Mouse (Mus musculus) cerebellum, adult 11 months (tissue): ENCODE results near the gene Uck2.

Experiments
- DNase-seq: peaks from one replicate; pipeline ENCODE4 v3.0.0; 2022

Uck2 gene

GRCm38 (mm10) chr1:167283441-167284257, 1.5 kb downstream of the Uck2 start:
- DNase-seq = peak; percentile 40

- no peak for DNase-seq
Measured at GRCm38 (mm10) chr1:167282768-167283167, 2.4 kb downstream of the Uck2 start.

- DNase-seq = no peak
Measured at GRCm38 (mm10) chr1:167282112-167282511, 3.0 kb downstream of the Uck2 start.

- DNase-seq = no peak
Measured at GRCm38 (mm10) chr1:167280061-167280460, 5.1 kb downstream of the Uck2 start.

GRCm38 (mm10) chr1:167279160-167279715, 5.9 kb downstream of the Uck2 start:
- DNase-seq = no peak

GRCm38 (mm10) chr1:167278395-167278794, 6.7 kb downstream of the Uck2 start:
- DNase-seq = no peak

GRCm38 (mm10) chr1:167274646-167275390, 10.3 kb downstream of the Uck2 start:
- DNase-seq = no peak

GRCm38 (mm10) chr1:167273380-167274163, 11.5 kb downstream of the Uck2 start:
- no peak for DNase-seq

- no peak for DNase-seq
Measured at GRCm38 (mm10) chr1:167271841-167272240, 13.3 kb downstream of the Uck2 start.

GRCm38 (mm10) chr1:167271304-167271703, 13.8 kb downstream of the Uck2 start:
- no peak for DNase-seq

- DNase-seq = peak; percentile 48
Measured at GRCm38 (mm10) chr1:167270342-167271111, 14.6 kb downstream of the Uck2 start.

GRCm38 (mm10) chr1:167269856-167270270, 15.3 kb downstream of the Uck2 start:
- DNase-seq = peak; percentile 62

GRCm38 (mm10) chr1:167269350-167269811, 15.7 kb downstream of the Uck2 start:
- DNase-seq = no peak

GRCm38 (mm10) chr1:167268360-167269063, 16.6 kb downstream of the Uck2 start:
- no peak for DNase-seq

GRCm38 (mm10) chr1:167266720-167267119, 18.4 kb downstream of the Uck2 start:
- DNase-seq = no peak

- no peak for DNase-seq
Measured at GRCm38 (mm10) chr1:167265366-167265765, 19.8 kb downstream of the Uck2 start.

GRCm38 (mm10) chr1:167262489-167263041, 22.6 kb downstream of the Uck2 start:
- DNase-seq = no peak

- DNase-seq = no peak
Measured at GRCm38 (mm10) chr1:167261750-167262149, 23.4 kb downstream of the Uck2 start.

GRCm38 (mm10) chr1:167259702-167260101, 25.4 kb downstream of the Uck2 start:
- no peak for DNase-seq

GRCm38 (mm10) chr1:167256724-167257302, 28.3 kb downstream of the Uck2 start:
- no peak for DNase-seq

- no peak for DNase-seq
Measured at GRCm38 (mm10) chr1:167253579-167253978, 31.5 kb downstream of the Uck2 start.
